Comparison of ENCODE assay signal across 16 mouse cellular contexts in genomic region chr5:21261202-21261844, GRCm38 (mm10).
A peak's percentile ranks its signal among the peaks of the same experiment; 100 is the strongest.
DNase-seq lines count a peak whose midpoint lies in the region; ATAC-seq lines count a peak whose summit lies in the region.
"Had no signal": no experiment of that assay in that cellular context is flagged by ENCODE, and none has a peak within 500 bp of the region (broad histone marks: within the 10 kb centered on the region; RNA-seq: fewer than 3 reads in every experiment).

No protein-coding gene starts in this region.

- H3K9me3 ChIP-seq in hindbrain, embryonic 13.5 days, result no peaks in the 10 kb centered on the region
- no peaks in the 10 kb centered on the region for H3K9me3 ChIP-seq in hindbrain, embryonic 11.5 days (ENCODE audit: control insufficient read depth, low read length)
- H3K9me3 ChIP-seq in embryonic facial prominence, embryonic 10.5 days, result no peaks in the 10 kb centered on the region
- H3K9me3 ChIP-seq in limb, embryonic 12.5 days, result no peaks in the 10 kb centered on the region
- H3K9me3 ChIP-seq: embryonic facial prominence, embryonic 12.5 days; heart, embryonic 12.5 days had no signal

- no peaks in the 10 kb centered on the region for H3K27me3 ChIP-seq in hindbrain, embryonic 13.5 days
- no peaks in the 10 kb centered on the region for H3K27me3 ChIP-seq in hindbrain, embryonic 11.5 days (ENCODE audit: control insufficient read depth, insufficient read depth, low read length)
- H3K27me3 ChIP-seq in embryonic facial prominence, embryonic 10.5 days (replicated peaks; ENCODE audit: low read depth, poor library complexity, severe bottlenecking), result no peaks in the 10 kb centered on the region
- H3K27me3 ChIP-seq in limb, embryonic 12.5 days, result no peaks in the 10 kb centered on the region
- H3K27me3 ChIP-seq: CH12.LX; embryonic facial prominence, embryonic 12.5 days; heart, embryonic 12.5 days had no signal

- H3K36me3 ChIP-seq in hindbrain, embryonic 13.5 days, result no peaks in the 10 kb centered on the region
- H3K36me3 ChIP-seq in hindbrain, embryonic 11.5 days (ENCODE audit: control insufficient read depth, insufficient read depth, low read length), result no peaks in the 10 kb centered on the region
- H3K36me3 ChIP-seq in embryonic facial prominence, embryonic 10.5 days (replicated peaks), result no peaks in the 10 kb centered on the region
- no peaks in the 10 kb centered on the region for H3K36me3 ChIP-seq in limb, embryonic 12.5 days
- H3K36me3 ChIP-seq: embryonic facial prominence, embryonic 12.5 days; heart, embryonic 12.5 days had no signal

- no peak for DNase-seq in hindbrain, embryonic 11.5 days (ENCODE audit: low spot score)
- DNase-seq in Muller cell, postnatal 12 days (ENCODE audit: inconsistent ontology term), result peak; percentile 30
- peak; percentile 52 for DNase-seq in embryonic facial prominence, embryonic 10.5 days (ENCODE audit: low spot score)
- DNase-seq in thymus, postnatal 10 days (ENCODE audit: low spot score in 2 of 2), result no peak
- DNase-seq: adrenal gland, postnatal 25 days; cerebellum, adult 11 months; gastrocnemius, adult 2 months; kidney, postnatal 14 days; thymus, postnatal 14 days had no signal

- no peak overlapping the region for H3K4me2 ChIP-seq in hindbrain, embryonic 13.5 days
- no peak overlapping the region for H3K4me2 ChIP-seq in hindbrain, embryonic 11.5 days (replicated peaks; ENCODE audit: low read depth, low read length)
- no peak overlapping the region for H3K4me2 ChIP-seq in limb, embryonic 12.5 days
- H3K4me2 ChIP-seq: embryonic facial prominence, embryonic 12.5 days; heart, embryonic 12.5 days had no signal

- peak overlapping the region; percentile 46; the same call in 1 of the 2 replicates for H3K27ac ChIP-seq in hindbrain, embryonic 13.5 days
- no peak overlapping the region for H3K27ac ChIP-seq in hindbrain, embryonic 11.5 days (ENCODE audit: low read depth, low read length)
- H3K27ac ChIP-seq in embryonic facial prominence, embryonic 10.5 days (replicated peaks), result peak overlapping the region; percentile 76
- H3K27ac ChIP-seq in limb, embryonic 12.5 days, result 0 out of 2 replicates have a peak overlapping the region, but pooled peaks have one; percentile 41
- H3K27ac ChIP-seq: embryonic facial prominence, embryonic 12.5 days; gastrocnemius, adult 2 months; macrophage had no signal

- no peak overlapping the region for H3K4me3 ChIP-seq in hindbrain, embryonic 13.5 days
- no peak overlapping the region for H3K4me3 ChIP-seq in hindbrain, embryonic 11.5 days (ENCODE audit: low read depth, low read length)
- 0 out of 2 replicates have a peak overlapping the region, but pooled peaks have one; percentile 2 for H3K4me3 ChIP-seq in embryonic facial prominence, embryonic 10.5 days
- H3K4me3 ChIP-seq in limb, embryonic 12.5 days (replicated peaks), result no peak overlapping the region
- H3K4me3 ChIP-seq: embryonic facial prominence, embryonic 12.5 days; gastrocnemius, adult 2 months; heart, embryonic 12.5 days had no signal

- WGBS in hindbrain, embryonic 13.5 days, result 33% methylated on average over 6 of the region's 6 CpGs
- WGBS in hindbrain, embryonic 11.5 days, result 52% methylated on average over 6 of the region's 6 CpGs
- WGBS in embryonic facial prominence, embryonic 10.5 days, result 47% methylated on average over 6 of the region's 6 CpGs
- 38% methylated on average over 6 of the region's 6 CpGs for WGBS in limb, embryonic 12.5 days

- peaks cover 26% of the 10 kb centered on the region for H3K4me1 ChIP-seq in hindbrain, embryonic 13.5 days (replicated peaks)
- no peaks in the 10 kb centered on the region; the same call in 1 of the 2 replicates for H3K4me1 ChIP-seq in hindbrain, embryonic 11.5 days (replicated peaks; ENCODE audit: control insufficient read depth, insufficient read depth, low read length)
- peaks cover 40% of the 10 kb centered on the region for H3K4me1 ChIP-seq in embryonic facial prominence, embryonic 10.5 days
- peaks cover 18% of the 10 kb centered on the region for H3K4me1 ChIP-seq in limb, embryonic 12.5 days (replicated peaks)

- H3K9ac ChIP-seq in hindbrain, embryonic 13.5 days, result 0 out of 2 replicates have a peak overlapping the region, but pooled peaks have one; percentile 13
- H3K9ac ChIP-seq in hindbrain, embryonic 11.5 days (ENCODE audit: low read depth, low read length), result no peak overlapping the region
- H3K9ac ChIP-seq in limb, embryonic 12.5 days (replicated peaks), result 0 out of 2 replicates have a peak overlapping the region, but pooled peaks have one; percentile 12
- H3K9ac ChIP-seq: embryonic facial prominence, embryonic 12.5 days; heart, embryonic 12.5 days had no signal

- ATAC-seq in hindbrain, embryonic 13.5 days (ENCODE audit: low FRiP score), result no peak
- ATAC-seq in hindbrain, embryonic 11.5 days (ENCODE audit: low FRiP score), result no peak
- no peak; the same call in 1 of the 2 replicates for ATAC-seq in limb, embryonic 12.5 days (ENCODE audit: insufficient number of reproducible peaks, insufficient read depth, low FRiP score, low TSS enrichment, low read depth)
- no peak for ATAC-seq in activated CD4-positive, CD25-positive, alpha-beta regulatory T cell, adult 4 months

Comparison
In these comparisons a context has a peak if more than half of its experiments do, and no peak if none do; other contexts are left out.
1. DNase-seq: peak in Muller cell, postnatal 12 days (single experiment) and embryonic facial prominence, embryonic 10.5 days (single experiment); none in hindbrain, embryonic 11.5 days (single experiment) and thymus, postnatal 10 days (0 of 2).